Mouse (Mus musculus) CD4-positive, CD25-positive, alpha-beta regulatory T cell, adult 2 months (primary cell): ENCODE measurements around the gene Rbbp8nl.
"Not testable (repeated sequence)": the region's sequence is repeated elsewhere in the genome, so short reads cannot be mapped to it uniquely, and the experiment has no call there.

Experiments used
- DNase-seq: peaks from one replicate; pipeline ENCODE4 v3.0.0-alpha.2; 2012; ENCODE audit warnings: low read depth, low spot score

Rbbp8nl gene

DNA sequence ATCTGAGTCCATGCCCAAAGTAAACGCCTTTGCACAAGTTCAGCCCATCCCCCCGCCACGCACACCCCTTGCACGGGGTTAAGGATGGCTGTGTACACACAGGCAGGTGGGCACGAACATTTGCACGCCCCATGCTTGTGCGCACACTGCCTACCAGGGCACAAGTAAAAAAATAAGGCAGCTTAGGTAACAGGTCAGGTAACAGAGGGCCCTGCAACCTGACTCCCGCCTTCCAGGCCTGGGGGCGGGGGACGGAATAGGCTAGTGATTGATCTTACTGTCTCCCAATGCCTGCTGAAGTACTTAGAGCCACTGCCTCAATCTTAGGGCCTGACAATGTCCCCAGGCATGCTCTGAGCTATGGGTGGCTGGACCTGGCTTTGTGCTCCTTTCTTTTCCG lies 713 bp downstream of the Rbbp8nl start:
- no peak for DNase-seq

DNA sequence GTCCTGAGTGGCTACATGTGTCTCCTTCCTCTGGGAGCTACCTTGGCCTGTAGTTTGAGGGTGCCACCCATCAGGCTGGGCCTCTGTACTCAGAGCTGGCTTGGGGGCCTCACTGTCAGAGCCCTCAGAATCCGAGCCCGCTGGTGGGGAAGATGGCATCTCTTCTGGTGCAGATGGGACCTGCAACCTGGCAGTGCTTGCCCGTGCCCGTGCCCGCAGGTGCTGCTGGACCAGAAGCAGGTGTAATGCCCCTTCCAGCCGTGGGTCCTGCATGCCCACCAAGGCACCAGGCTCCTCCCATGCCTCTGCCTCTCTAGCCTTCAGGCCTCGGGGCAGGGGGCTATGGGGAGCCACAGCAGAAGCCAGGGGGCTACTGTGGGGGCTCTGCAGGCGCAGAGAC lies 10.4 kb downstream of the Rbbp8nl start:
- DNase-seq: no peak

DNA sequence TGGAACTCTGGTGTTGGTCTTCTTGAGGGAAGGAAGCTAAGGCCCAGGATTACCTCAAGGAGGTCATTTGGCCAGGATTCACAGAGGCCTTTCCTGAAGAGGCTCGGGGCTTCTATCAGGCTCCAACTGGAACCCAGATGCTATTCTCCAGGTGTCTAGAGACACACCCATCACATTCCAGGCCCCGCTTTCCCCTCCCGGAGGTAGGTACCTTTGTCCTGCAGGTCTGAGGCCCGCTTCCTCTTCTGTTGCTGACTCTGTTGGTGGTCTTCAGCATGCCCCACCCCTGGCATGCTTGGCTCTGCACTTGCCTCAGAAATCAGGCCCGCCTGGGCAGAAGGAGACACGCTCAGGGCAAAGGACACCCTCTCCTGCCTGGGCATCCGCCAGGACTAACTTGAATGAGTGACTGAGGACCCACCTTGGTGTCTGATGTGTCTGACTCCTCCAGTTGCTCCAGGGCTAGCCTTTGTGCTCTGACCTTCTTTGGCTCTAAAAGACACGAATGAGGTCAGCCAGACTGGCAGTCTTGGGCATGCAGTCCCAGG lies 11.8 kb downstream of the Rbbp8nl start:
- no peak for DNase-seq

DNA sequence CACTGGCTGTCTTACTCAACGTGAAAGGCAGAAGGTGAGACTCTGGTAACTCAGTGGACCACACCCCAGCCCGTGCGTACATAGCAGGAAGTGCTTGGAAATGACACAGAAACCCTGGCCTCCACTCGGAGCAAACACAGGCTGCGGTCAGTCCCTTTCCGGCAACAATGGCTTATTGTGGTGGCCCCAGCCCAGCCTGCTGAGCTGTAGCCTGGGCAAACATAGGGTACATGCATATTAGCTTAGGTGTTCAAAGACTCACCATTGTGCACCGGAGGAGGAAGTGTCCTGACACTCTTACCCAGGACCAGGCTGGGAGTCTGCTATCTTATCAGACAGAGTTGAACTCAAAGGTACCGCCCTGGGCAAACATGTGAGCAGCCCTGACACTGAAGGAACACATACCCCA lies 12.8 kb downstream of the Rbbp8nl start:
- DNase-seq: peak; percentile 84

DNA sequence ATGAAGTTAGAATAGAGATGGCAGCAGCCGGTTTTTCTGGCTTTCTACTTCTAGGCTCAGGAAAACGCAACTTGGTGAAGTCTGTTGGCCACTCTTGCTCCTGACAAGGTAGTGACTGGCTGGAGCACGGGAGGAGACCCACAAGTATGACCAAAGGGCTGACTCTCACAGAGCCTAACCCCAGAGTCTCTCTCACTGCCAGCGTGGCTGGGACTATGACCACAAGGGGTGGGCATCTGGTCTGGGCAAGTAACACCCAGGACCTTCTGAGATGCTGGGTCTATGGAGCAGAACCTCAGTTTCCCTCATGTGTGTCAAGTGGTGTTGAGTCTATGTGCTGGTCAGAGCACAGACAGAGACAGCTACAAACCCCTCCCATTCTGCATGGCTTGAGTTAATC lies 13.3 kb downstream of the Rbbp8nl start:
- no peak for DNase-seq

DNA sequence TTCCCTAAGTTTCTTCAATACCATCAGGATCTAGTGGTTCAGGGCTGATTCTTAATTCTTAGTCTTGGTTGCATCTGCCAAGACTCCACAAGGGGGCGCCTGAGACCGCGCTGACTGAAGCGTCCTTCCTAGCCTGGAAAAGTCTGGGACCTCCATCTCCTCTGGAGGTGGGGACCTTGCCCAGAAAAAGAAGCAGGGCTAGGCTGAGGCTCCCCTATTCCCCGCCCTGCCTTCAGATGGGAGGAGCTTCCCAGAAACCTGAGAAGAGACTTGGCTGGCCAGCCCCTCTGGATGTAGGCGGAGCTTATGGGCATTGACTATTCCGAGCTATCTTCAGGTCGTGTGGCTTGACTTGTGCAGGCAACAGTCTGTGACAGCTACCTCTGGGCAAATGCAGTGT lies 13.8 kb downstream of the Rbbp8nl start:
- peak; percentile 87 for DNase-seq

DNA sequence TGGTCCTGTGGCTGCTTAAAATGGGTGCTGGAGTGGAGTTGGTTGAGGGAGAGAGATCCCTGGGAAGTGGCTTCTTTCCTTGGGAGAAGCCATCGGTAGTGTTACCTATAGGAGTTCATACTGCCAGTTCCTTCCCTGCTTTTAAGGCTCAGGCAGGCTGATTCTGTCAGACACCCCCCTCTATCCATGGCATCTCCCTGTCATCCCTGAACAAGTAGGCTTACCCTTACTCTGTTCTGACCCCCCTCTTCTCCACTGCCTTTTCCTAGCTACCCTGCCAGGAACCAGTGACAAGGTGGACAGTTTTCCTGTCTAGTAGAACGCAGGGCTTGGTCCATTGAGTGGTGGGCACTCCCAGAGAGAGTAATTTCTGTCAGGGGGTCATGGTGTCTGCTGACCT lies 15.2 kb downstream of the Rbbp8nl start:
- DNase-seq: no peak

DNA sequence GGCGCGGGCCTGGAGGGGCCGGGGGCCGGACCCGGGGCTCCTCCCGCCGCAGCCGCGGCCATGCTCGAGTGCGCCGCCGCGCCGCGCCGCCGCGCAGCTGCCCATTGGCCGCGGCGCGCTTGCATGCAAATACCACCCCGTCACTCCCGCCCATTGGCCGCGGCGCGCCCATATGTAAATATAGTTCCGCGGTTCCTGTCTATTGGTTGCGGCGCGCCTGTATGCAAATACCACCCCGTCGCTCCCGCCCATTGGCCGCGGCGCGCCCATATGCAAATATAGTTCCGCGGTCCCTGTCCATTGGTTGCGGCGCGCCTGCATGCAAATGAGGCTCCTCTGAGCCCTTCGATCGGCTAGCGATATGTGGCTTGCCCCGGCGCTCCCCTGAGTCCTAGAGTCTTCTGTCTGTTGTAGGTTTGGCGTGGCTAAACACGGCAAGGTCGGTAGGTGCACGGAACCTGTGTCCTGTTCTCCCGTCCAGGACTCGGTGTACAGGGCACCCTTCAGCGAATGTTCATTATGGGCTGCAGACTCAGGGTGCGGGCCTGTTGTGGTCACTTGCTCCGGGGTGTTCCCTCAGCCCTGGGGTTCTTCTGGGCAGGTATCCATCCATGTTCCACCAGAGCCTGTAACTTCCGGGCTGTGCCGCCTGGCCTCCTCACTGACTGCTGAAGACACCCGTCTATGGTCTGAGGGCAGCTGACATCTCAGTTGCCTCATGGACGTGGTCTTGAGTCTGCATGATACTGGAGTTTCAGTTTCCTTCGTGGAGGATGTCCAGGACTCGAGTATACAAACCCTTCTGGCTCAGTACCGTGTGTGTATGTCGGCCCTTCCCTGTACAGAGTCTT lies 16.1 kb downstream of the Rbbp8nl start, which contains the start of gene Cables2:
Gene Cables2 (minus strand): TSS at position 103 of the 851 bp plus-strand sequence.
- DNase-seq: peak; percentile 98

DNA sequence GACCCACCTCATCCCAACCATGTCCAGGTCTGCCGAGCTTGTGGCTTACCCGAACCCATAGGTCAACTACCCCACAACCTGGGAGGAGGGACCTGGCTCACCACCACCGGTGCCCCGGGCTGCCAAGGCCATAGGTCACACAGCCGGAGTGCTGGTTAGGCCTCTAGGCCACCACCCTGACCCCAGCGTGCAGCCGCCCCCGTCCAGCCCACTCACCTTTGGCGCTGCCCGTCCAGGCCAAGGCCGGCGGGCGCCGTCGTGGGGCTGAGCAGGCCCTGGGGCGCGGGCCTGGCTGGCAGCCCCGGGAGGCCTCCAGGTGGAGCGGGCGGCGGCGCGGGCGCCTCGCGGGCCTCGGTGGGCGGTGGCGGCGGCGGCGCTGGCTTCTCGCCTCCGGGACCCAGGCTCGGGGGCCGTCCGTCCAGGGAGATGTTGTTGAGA lies 16.8 kb downstream of the Rbbp8nl start:
- DNase-seq: no peak

DNA sequence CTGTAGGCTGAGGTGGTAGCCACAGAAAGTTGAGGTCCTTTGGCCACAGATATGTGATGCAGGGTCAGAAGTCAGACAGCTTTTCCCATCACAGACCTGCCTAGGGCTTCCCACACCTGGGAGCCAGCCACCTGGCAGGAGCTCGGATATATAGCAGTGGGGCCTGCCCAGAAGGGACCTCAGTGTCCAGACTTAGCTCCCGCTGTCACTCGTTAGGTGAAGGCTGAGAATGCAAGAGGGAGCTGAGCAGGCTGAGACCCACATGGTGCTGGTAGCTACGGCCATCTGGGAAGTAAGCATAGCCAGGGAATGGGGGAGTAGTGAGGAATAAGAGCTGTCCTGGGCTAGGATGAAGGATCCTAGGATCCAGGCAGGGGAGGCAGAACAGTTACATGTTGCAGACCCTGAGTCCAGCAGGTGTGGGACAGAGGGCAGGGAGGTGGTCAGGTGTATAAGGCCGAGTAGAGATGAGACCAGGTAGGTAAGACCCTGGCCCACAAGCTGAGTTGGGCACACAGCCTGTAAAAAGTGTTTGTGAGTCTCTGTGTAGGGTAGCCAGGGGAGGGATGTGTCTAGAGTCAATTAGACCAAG lies 17.8 kb downstream of the Rbbp8nl start:
- DNase-seq: peak; percentile 17

DNA sequence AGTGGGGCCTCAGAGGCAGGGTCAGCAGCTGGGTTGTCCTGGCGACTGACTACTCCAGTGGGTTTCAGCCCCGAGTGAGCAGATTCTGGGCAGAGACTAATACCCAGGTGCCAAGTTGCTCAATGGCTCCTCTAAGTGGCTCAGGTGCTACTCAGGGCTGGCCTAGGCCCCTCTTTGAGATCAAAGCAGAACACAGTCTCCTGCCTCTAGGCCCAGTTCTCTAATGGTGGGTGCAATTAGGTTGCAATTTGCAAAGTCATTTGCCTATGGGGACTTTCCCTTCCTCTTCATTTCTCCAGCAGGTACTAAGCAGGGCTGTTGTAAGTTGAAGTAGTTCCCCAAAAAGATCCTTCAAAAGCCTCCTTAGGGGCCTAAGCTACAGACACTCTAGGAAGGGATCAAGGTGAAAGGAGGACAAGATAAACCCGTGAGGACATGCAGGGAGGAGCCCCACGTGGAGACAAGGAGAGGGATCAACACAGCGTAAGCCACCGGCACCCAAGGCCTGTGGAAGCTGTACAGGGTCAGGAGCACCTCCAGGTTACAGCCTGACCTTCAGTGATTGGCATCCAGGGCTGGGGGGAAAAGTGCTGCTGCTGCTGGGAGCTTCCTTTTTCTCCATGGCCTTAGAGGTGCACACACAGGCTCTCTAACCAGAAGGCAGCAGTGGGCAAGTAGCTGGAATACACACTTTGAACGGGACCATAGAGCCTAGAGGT lies 19.0 kb downstream of the Rbbp8nl start:
- no peak for DNase-seq

DNA sequence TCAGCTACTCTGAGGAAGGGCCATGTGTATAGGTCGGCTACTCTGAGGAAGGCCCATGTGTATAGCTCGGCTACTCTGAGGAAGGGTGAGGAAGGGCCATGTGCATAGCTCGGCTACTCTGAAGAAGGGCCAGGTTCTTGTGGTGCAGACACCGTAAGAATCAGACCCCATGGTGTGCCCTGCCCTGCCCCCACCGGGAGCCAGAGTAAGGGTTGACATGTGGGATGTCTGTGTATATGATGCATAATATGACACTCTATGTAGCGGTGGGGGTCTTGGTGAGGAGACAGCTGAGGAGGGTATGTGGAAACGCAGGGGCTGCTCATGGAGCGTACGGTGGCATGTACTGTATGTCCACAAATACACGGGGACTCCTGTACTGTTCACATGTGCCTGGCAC lies 20.4 kb downstream of the Rbbp8nl start:
- DNase-seq: no peak

DNA sequence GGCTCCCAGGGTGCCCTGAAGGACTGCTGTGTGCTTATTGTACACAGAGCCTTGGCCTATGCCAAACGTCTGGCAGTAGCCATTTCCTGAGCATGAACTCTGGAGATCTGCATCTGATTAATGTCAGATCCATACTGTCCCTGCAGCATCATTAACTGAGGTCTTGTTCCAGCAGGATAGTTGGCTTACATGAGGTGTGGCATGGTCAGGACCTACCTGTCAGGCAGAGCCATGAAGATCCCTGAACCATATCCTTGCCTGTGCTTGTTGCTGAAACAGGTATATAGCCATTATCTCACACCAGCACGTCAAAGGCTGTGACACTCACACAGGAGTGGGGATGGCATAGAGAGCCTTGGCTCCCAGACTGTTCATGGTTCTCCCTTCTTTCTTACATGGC lies 21.7 kb downstream of the Rbbp8nl start:
- no peak for DNase-seq

DNA sequence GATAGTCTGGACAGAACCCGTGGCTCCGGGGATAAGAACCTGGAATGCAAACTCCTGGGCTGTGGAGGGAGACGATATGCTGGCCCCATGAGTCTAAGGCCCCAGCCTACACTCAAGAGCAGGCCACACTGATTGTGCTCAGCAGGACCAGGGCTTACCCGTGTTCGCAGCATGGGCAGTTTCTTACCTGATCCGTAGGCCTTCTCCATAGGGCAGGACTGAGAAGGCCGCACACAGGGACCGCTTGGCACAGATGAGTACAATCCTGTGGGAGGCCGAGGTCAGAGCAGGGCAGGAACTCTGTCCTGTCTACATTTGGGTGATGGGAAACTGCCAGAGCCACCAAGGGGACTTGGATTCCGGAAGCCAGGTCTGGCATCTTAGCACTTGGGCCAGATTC lies 26.8 kb downstream of the Rbbp8nl start:
- DNase-seq: no peak

DNA sequence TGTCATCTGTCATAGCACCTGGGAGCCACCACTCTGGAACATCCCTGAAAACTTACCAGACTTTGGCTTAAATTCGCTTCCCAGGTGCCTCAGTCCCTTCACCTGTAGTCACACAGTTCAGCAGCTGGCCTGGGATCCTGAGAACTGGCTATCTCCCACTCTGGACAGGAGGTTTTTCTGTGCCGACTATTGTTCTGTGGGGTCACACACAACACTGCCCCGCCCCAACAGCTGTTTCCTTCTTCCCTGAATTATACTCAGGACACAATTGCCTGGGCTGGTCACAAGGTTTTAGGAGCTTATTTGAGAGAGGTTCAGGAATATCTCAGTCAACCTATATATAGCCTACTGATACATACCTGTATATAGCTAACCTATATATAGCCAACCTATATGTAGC lies 27.2 kb downstream of the Rbbp8nl start:
- DNase-seq: no peak

DNA sequence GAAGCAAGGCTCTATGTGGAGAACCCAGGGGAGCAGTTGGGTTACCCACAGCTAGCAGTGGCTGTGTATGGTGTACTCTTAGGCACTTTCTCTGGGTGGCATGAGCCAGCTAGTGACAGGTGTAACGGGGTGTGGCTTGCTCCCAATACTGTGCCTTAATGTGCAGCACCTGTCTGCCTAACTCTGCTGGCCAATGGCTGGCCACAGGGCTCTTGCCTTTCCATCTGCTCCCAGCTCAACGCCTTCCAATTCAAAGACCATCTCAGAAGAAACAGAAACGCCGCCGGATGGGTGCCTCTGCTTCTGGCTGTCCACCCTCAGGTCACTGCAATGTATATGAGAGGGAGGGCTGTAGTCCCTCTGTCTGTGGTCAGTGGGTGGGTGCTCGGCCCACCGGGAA lies 27.8 kb downstream of the Rbbp8nl start:
- DNase-seq: no peak

DNA sequence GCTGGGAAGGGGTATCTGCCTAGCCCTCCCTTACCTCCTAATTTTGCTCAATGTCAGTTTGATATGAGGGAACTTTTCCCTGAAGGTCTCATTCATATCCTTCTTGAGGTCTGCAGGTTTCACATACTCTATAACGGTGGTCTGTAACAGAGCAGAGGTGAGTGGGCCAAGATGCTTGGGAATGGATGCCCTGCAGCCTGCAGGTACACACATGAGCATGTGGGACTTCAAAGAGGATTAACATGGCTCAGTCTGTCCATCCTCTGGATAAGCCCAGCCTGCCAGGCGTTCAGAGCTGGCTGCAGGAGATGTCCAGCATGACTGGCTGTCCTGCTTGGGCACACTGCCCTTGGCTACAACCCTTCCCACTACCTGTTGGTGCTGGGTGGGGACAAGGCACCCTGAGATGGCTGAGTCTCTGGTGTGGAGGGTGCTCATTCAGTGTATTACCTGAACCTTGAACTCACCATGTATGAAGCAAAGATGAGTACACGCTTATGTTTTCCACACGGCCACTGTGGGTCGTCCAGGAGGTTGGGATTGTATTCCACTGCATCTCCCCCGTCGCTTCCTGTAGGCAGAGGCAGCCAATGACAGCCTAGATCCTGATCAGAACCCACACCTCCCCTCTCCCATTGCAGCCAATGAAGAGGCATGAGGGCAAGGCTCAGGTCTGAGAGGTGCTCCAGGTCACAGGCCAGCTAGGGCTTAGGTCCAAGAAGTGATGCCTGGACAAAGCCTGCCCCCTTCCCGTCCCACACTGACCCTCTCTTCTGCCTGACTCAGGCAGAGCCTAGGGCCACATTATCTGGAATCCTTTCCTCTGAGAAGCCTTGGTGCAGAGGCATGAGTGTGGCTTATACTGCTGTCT lies 28.8 kb downstream of the Rbbp8nl start:
- DNase-seq: no peak

DNA sequence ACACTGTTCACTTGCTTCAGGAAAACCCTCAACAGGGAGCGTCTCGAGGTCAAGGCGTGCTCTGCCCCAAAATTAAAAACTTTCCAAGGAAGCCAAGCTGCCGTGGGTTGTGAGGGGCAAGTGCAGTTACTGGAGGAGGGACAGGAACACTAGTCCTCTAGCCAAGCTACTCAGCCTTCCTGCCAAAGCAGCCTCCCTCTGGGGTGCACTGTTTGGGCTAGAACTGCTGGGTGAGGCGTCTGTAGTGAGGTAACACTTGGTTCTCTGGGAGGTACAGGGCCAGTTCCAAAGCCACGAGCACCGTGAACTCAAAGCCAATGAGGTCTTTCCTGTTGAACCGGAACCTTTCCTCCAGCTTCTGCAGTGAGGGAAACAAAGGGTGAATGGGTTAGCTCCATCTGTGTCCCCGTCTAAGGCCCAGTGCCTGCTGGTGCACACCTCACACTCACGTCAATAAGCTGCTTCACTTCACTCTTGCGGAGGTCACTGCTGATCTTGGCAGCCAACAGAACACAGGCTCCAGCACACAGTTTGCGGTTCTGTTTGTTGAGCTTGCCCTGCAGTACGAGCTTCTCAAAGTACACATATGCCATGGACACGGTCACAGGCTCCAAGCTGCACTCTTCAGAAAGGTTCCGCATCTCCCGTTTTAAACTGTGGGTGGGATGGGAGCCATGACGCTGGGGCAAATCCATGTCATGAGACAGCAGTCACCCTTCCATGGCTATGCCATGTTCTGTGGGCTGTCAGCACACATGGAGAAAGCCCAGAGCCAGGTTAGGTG lies 29.7 kb downstream of the Rbbp8nl start:
- not testable (repeated sequence) for DNase-seq

DNA sequence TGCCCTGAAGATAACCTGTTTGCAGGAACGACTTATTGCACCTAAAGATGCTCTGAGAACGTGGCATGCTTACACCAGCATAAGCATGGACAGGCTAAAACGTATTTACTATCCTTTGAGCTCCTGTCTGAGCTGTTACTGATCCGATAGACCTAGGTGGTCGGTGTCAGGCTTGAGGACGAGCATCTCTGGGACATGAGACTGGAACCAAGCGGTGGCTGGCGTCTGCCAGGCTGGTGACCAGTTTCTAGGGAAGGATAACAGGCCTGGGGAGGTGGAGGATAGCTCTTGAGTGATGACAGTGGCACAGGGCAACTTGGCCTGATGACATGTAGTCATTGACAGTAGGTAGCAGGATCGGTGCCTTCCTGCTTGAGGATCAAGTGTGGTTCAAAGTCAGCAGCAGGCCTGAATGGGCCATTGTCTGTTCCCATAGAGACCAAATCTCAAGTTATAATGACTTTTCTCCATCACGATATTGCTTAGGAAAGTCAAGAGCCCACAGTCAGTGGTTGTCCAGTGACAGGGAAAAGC lies 30.7 kb downstream of the Rbbp8nl start:
- DNase-seq: not testable (repeated sequence)
